Mouse (Mus musculus) ES-E14 (cell line): ENCODE measurements around the gene Gm27027. TPM values are rescaled to one million over a fixed set of nuclear protein-coding genes. Genes with fewer than 3 reads are reported as not detected.

ENCODE experiments used
- DNase-seq: peaks from one replicate; pipeline ENCODE4 v3.0.0-alpha.2; 2013; ENCODE audit warnings: low read depth, low spot score
- H3K27ac ChIP-seq: 2 replicates; pipeline ENCODE4 v1.5.1; 2012; ENCODE audit warnings: low read depth, mild to moderate bottlenecking, low read length, moderate library complexity, mixed read lengths; ENCODE audit not compliant: poor library complexity, insufficient read depth, severe bottlenecking
- H3K36me3 ChIP-seq: 2 replicates; pipeline ENCODE4 v1.6.1; 2012; ENCODE audit warnings: mild to moderate bottlenecking, low read length, moderate library complexity, mixed read lengths; ENCODE audit not compliant: control insufficient read depth, poor library complexity, insufficient read depth, severe bottlenecking
- H3K4me1 ChIP-seq, 2 experiments: fragments of 150-350 bp in 1 of 2; sonication (generic) in 1 of 2; 2 replicates each; pipeline ENCODE4 v1.6.1; 2012; ENCODE audit warnings: low read length in 2 of 2, mild to moderate bottlenecking in 1 of 2, mixed read lengths in 1 of 2; ENCODE audit not compliant: control insufficient read depth in 2 of 2, insufficient read depth in 2 of 2, poor library complexity in 1 of 2
- H3K4me3 ChIP-seq, 2 experiments: fragments of 150-350 bp in 1 of 2; sonication (generic) in 1 of 2; 2 replicates each; pipeline ENCODE4 v1.5.1; 2012; ENCODE audit warnings: low read length in 2 of 2, low read depth in 1 of 2, mild to moderate bottlenecking in 1 of 2, mixed read lengths in 1 of 2; ENCODE audit not compliant: insufficient read depth in 1 of 2, poor library complexity in 1 of 2, severe bottlenecking in 1 of 2
- H3K9ac ChIP-seq: 2 replicates; pipeline ENCODE4 v1.6.1; 2012; ENCODE audit warnings: low read depth, mild to moderate bottlenecking, low read length, mixed read lengths; ENCODE audit not compliant: poor library complexity, insufficient read depth, severe bottlenecking
- H3K9me3 ChIP-seq: fragments of 150-350 bp; sonication (generic); 2 replicates; pipeline ENCODE4 v1.6.1; 2012; ENCODE audit warnings: low read depth, mild to moderate bottlenecking, low read length; ENCODE audit not compliant: control insufficient read depth, insufficient read depth
- CHD2 ChIP-seq: IDR thresholded peaks from 2 replicates; pipeline ENCODE4 v1.6.1; 2014; ENCODE audit warnings: mild to moderate bottlenecking, low read depth, low read length, inconsistent platforms
- HCFC1 ChIP-seq: IDR thresholded peaks from 2 replicates; pipeline ENCODE4 v1.6.1; 2012; ENCODE audit warnings: low read length, inconsistent platforms, borderline replicate concordance; ENCODE audit not compliant: insufficient read depth
- MAFK ChIP-seq: IDR thresholded peaks from 2 replicates; pipeline ENCODE4 v1.6.1; 2014; ENCODE audit warnings: mild to moderate bottlenecking, low read depth, low read length, inconsistent platforms; ENCODE audit not compliant: insufficient read depth
- ZC3H11A ChIP-seq: IDR thresholded peaks from 2 replicates; pipeline ENCODE4 v1.6.1; 2012; ENCODE audit warnings: low read depth, mild to moderate bottlenecking, inconsistent platforms, low read length, borderline replicate concordance
- ZNF384 ChIP-seq: IDR thresholded peaks from 2 replicates; pipeline ENCODE4 v1.6.1; 2012; ENCODE audit warnings: low read depth, low read length, inconsistent platforms
- in situ Hi-C, 2 experiments: fragments of 600-800 bp; cut with MboI; formaldehyde crosslinking; loops; one replicate each; pipeline ENCODE4 v1.15.1; 2025; ENCODE audit warnings: low sequenced_read_pairs in 2 of 2, inconsistent platforms in 1 of 2; ENCODE audit not compliant: unreplicated experiment in 2 of 2
- total RNA-seq: library from RNA; depleted of rRNA; stranded (reverse); fragments of 300-350 nt; gene quantifications from 2 replicates; pipeline ENCODE4 v1.2.3, GENCODE M21; 2012

Gm27027 gene
- total RNA-seq, 1 experiment, result not detected

DNA sequence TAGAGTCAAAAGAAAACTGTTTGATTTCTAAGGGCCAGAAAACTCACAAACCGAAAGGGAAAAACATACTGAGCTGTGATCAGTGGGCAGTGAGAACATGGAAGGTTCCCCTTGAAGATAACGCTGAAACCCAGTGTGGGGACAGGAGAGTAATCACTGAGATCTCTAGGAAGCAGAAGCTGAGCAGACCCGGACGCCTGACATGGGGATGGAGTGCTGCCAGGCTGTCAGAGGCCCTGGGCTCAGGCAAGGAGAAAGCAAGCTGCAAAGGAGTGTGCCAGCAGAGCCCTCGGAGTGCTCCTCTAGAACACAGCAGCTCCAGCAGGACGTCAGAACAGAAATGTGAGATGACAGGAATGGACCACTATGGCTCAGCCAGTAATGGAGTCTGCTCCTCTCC lies 28.5 kb upstream of the Gm27027 start:
- Histone ChIP-seq H3K27ac (no peak overlapping the region; the same call in 1 of the 2 replicates), H3K4me3 (no peak overlapping the region), H3K9ac (no peak overlapping the region), H3K9me3 (no peaks in the 10 kb centered on the region), H3K4me1 (no peaks in the 10 kb centered on the region), H3K36me3 (no peaks in the 10 kb centered on the region)
- no peak for DNase-seq
- in situ Hi-C loops, result no loop called here
- no peak for TF ChIP-seq ZNF384
- no peak for TF ChIP-seq HCFC1
- no peak for TF ChIP-seq CHD2

DNA sequence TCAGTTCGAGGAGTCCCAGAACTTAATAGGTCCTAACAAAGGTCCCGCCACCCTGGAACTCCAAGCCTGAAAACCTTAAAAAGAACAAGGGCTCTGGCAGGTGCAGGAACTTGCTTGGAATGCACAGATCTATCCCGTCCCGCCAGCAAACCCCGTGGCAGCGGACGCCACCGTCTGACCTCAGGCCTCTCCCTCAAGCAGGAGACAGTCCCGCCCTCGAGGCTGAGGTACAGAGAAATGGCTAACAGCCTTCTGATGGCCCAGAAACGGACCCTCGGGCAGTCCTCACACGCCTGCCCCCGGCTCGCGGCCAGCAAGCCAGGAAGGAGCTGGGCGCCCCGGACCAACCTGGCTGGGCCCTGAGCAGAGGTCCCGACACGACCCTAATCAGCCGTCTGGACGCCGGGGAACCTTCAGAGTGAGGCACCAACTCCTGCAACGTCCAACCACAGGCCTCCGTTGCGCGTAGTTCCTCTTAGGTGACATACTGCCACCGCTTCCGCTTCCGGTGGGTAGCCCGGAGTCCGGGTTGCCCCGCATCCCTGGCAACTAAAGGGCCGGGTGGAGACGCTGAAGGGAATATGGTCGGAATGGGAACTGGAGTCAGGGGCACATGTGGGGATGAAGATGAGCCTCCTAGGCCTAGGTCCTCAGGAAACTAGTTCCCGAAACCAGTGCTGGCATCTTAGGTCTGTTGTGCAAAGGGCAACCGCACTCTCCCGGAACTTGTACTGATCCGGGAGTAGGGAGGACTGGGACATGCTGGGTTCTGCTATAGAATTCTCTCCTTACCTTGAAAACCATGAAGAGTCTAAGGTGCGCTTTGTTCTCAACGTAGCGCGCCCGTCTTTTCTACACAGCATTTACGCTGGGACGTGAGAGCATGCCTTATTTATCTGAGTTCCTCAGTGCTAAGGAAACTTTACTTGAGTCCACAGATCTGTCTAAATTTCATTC lies 14.5 kb upstream of the Gm27027 start, which contains the start of gene Alkbh3:
Gene Alkbh3, minus strand, starts transcription at position 473 of the 957 bp plus-strand sequence.
- peak; percentile 86 for DNase-seq
- TF ChIP-seq MAFK (no peak), HCFC1 (peak; percentile 86)
- in situ Hi-C loops, result no loop called here
- no peak within 1 kb of the TSS for H3K27ac ChIP-seq
- no peaks in the 10 kb centered on the region for H3K9me3 ChIP-seq
- no peaks in the 10 kb centered on the region for H3K4me1 ChIP-seq
- H3K36me3 ChIP-seq, result peaks cover 4% of the 10 kb centered on the region; the same call in 1 of the 2 replicates
- H3K4me3 ChIP-seq, result peak within 1 kb of the TSS; percentile 81 to 82
- H3K9ac ChIP-seq, result peak within 1 kb of the TSS; percentile 78

DNA sequence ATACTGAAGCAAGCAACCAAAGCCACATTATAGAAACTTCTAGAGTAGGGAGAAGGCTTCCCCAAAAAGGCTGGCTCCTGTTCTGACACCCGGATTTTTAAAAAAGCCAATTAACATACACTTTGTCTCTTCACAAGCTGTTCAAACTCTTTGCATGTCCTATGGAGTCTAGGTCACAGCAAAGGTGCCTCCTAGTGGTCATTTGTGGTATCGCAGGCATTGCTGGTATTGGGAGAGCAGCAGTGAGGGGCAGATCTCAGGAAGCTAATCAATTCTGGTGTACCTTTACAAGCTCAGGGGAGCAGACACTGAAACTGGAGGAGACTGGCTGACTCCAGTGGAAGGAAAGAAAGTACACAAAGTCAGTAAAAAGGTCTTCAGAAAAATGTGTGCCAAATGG lies 6.2 kb upstream of the Gm27027 start:
- H3K36me3 ChIP-seq, result peaks cover 8% of the 10 kb centered on the region
- H3K9ac ChIP-seq, result no peak overlapping the region
- H3K4me3 ChIP-seq, result no peak overlapping the region
- H3K27ac ChIP-seq, result no peak overlapping the region
- TF ChIP-seq ZC3H11A (peak; percentile 89), MAFK (no peak)
- H3K9me3 ChIP-seq, result no peaks in the 10 kb centered on the region
- peak; percentile 87 for DNase-seq
- in situ Hi-C loops, result no loop called here
- peaks cover 0 to 5% of the 10 kb centered on the region in 2 experiments; a peak in 1 of 4 replicates for H3K4me1 ChIP-seq

DNA sequence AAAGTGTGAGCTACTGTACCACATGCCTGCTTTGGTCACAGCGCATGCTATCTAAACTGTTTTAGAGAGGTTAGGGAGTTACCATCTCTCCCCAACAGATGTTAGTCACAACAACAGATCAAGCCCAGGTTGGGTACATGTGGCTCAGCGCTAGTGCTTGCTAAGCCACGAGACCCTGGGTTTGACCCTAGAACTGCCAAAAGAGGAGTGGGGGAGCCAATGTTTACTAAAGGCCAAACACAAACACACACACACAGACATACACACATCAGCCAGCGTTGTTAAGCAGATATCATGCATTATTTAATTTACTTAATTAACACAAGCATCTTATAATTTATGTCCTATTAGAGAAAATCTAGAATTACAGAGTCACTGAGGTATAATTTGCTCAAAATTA lies 5.8 kb upstream of the Gm27027 start:
- DNase-seq, result no peak
- peaks cover 8% of the 10 kb centered on the region for H3K36me3 ChIP-seq

More for the DNA sequence above, 5.8 kb upstream of the Gm27027 start:
- in situ Hi-C loops, result no loop called here
- H3K9me3 ChIP-seq, result no peaks in the 10 kb centered on the region
- TF ChIP-seq ZC3H11A, result no peak
- TF ChIP-seq MAFK, result no peak
- TF ChIP-seq ZNF384, result no peak
- TF ChIP-seq HCFC1, result no peak
- TF ChIP-seq CHD2, result no peak
- peak overlapping the region; percentile 44; the same call in 1 of the 2 replicates for H3K9ac ChIP-seq
- no peak overlapping the region; the same call in 1 of the 2 replicates for H3K27ac ChIP-seq
- H3K4me1 ChIP-seq, result peaks cover 0 to 5% of the 10 kb centered on the region in 2 experiments; a peak in 1 of 4 replicates
- H3K4me3 ChIP-seq, result no peak overlapping the region
